Mouse (Mus musculus) myocyte (in vitro differentiated cells): ENCODE measurements around the gene Cflar.

Experiments used
- CEBPB ChIP-seq: IDR thresholded peaks from 2 replicates; pipeline ENCODE4 v1.6.1; 2011; ENCODE audit warnings: mild to moderate bottlenecking, moderate library complexity; ENCODE audit not compliant: poor library complexity, insufficient read depth, severe bottlenecking
- E2F4 ChIP-seq: IDR thresholded peaks from one replicate; pipeline ENCODE4 v1.6.1; 2011; ENCODE audit warnings: mild to moderate bottlenecking, control low read depth, moderate library complexity; ENCODE audit not compliant: insufficient read depth
- MAX ChIP-seq: IDR thresholded peaks from one replicate; pipeline ENCODE4 v1.6.1; 2011; ENCODE audit warnings: low read depth, mild to moderate bottlenecking, control low read depth
- MYOD1 ChIP-seq, 3 experiments: IDR thresholded peaks; one replicate each; pipeline ENCODE4 v1.6.1; 2011; ENCODE audit warnings: control low read depth in 2 of 3, low read depth in 2 of 3, mild to moderate bottlenecking in 2 of 3, moderate library complexity in 1 of 3; ENCODE audit not compliant: insufficient read length in 2 of 3, control insufficient read depth in 1 of 3
- MYOG ChIP-seq, 3 experiments: IDR thresholded peaks; one replicate each; pipeline ENCODE4 v1.6.1; 2011; ENCODE audit warnings: control low read depth in 2 of 3, low read depth in 2 of 3, mild to moderate bottlenecking in 2 of 3; ENCODE audit not compliant: insufficient read length in 2 of 3, control insufficient read depth in 1 of 3, insufficient read depth in 1 of 3
- POLR2A ChIP-seq: IDR thresholded peaks from one replicate; pipeline ENCODE4 v1.6.1; 2011; ENCODE audit warnings: low read depth, mild to moderate bottlenecking, control low read depth, moderate library complexity; ENCODE audit not compliant: insufficient read length
- POLR2AphosphoS2 ChIP-seq: IDR thresholded peaks from one replicate; pipeline ENCODE4 v1.6.1; 2011; ENCODE audit warnings: low read depth, control low read depth; ENCODE audit not compliant: insufficient read length
- REST ChIP-seq: IDR thresholded peaks from one replicate; pipeline ENCODE4 v1.6.1; 2011; ENCODE audit warnings: mild to moderate bottlenecking, control low read depth, moderate library complexity; ENCODE audit not compliant: insufficient read depth, insufficient read length
- TCF12 ChIP-seq: IDR thresholded peaks from one replicate; pipeline ENCODE4 v1.6.1; 2011; ENCODE audit warnings: mild to moderate bottlenecking, control low read depth; ENCODE audit not compliant: poor library complexity, insufficient read depth, severe bottlenecking
- USF1 ChIP-seq: IDR thresholded peaks from one replicate; pipeline ENCODE4 v1.6.1; 2011; ENCODE audit warnings: low read depth, mild to moderate bottlenecking, control low read depth, moderate library complexity

- TF ChIP-seq POLR2A (no peak), E2F4 (no peak), MYOD1 (IDR thresholded peaks at IDR 0.05; ENCODE audit: control insufficient read depth in 1 of 3, insufficient read length in 2 of 3, low read depth in 2 of 3) (no peak), POLR2AphosphoS2 (no peak), MAX (no peak), CEBPB (no peak), TCF12 (no peak), MYOG (IDR thresholded peaks at IDR 0.05; ENCODE audit: control insufficient read depth in 1 of 3, insufficient read depth in 1 of 3, insufficient read length in 2 of 3, low read depth in 2 of 3) (no peak), USF1 (no peak), REST (no peak)
These were observed 86.1 kb downstream of the Cflar start for GRCm38 (mm10) chr1:58797370-58797769.
